Mouse (Mus musculus): Measurements from ENCODE around the gene Cdhr2.

Cdhr2 gene

GRCm38 (mm10) chr13:54692711-54693557 lies 8.3 kb upstream of the Cdhr2 start:
- DNase-seq (ENCODE audit: low read depth, low spot score): peak; percentile 34

DNA sequence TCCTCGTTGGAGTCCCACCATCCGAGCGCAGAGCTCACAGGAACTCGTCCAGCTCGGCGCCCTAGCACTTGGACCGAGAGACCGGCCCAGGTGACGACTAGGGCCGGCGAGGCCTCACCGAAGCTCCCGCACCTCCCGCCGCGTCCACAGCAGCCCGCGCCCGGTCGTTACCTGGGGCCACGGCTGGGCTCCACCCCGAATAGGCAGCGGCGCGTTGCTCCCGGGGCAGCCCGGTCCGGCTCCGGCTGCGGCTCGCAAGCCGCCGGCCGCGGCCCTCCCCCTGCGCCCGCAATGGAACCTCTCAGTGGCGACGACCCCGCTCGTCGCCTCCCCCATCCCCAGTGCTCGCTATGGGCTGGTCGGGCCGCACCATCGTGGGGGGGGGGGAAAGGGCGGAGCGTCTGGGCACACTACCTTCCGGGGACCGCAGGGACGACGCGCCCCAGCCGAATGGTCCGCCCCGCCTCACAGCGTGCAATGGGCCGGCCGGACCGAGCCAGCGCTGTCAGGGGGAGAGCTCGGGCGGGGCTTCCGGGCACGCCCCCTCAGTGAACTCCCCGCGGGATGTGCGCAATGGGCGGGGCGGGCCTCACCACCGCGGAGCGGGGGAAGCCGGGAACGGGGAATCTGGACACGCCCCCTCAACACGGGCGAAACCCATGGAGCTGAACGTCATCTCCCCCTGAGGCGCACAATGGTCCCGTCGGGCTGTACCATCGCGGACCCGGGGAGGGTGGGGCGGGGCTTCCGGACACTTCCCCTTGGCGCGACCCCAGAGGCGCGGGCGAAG lies 7.5 kb upstream of the Cdhr2 start, which contains the start of gene Rnf44:
TSS of gene Rnf44 (minus strand) at position 350 of the 790 bp plus-strand sequence.
- DNase-seq (ENCODE audit: low read depth, low spot score): peak; percentile 96

DNA sequence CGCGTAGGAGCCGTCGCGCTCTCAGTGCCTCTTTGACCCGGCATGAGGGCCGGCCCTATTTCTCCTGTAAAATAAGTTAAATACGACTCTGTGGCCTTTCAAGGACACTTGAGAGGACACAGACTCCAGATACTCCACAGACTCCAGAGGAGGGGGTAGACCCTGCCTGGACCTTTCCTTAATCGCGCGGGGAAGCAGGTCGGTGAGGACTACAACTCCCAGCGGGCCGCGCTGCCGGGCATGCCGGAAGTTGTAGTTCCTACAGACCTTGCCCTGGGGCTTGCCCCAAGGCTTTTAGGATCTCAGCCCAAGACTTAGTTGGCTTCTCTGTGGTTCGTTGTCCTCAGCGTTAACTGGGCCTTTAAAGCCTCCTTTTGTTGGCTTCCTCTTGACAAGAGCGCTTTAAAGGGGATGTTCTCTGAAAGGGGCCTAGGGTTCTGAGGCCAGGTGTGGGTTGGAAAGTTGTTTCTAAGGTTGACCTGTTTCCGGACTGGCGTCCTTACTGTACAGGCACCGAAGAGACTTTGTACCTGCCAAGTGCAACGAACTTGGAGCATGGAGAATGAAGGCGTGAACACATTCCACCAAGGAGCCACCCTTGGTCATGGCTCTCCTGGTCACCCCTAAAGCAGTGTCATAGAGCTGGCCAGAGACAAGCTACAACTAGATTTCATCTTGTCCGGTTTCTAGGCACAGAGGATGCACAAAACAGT lies 6.8 kb upstream of the Cdhr2 start:
- no peak for DNase-seq (ENCODE audit: low read depth, low spot score)

GRCm38 (mm10) chr13:54695479-54696230 lies 5.6 kb upstream of the Cdhr2 start:
- no peak for DNase-seq (ENCODE audit: low read depth, low spot score)

GRCm38 (mm10) chr13:54702507-54702906 lies 1.2 kb downstream of the Cdhr2 start:
- DNase-seq (ENCODE audit: low read depth, low spot score): no peak

GRCm38 (mm10) chr13:54704890-54705289 lies 3.6 kb downstream of the Cdhr2 start:
- DNase-seq (ENCODE audit: low read depth, low spot score): no peak

- DNase-seq (ENCODE audit: low read depth, low spot score): no peak
These were observed 9.6 kb downstream of the Cdhr2 start for GRCm38 (mm10) chr13:54710866-54711265.

DNA sequence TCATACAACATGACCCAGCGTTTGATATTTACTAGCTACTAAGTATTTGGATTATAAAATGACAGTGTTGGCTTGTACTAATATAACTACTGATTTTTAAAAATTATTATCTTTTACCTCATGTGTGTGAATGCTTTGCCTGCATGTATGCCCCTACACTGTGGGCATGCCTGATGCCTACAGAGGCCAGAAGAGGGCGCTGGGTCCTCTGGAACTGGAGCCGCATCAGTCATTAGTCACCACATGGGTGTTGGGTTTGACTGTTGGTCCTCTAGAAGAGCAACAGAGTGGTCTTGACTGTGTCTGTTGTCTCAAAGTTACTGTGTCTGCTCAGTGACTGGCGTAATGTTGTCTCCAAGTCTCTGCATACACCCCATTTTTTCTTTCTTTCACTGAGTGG lies 13.1 kb downstream of the Cdhr2 start:
- no peak for DNase-seq (ENCODE audit: low read depth, low spot score)

- DNase-seq (ENCODE audit: low read depth, low spot score): no peak
These were observed 13.7 kb downstream of the Cdhr2 start for GRCm38 (mm10) chr13:54714996-54715395.

- DNase-seq (ENCODE audit: low read depth, low spot score): peak; percentile 15
These were observed 15.7 kb downstream of the Cdhr2 start for GRCm38 (mm10) chr13:54716916-54717315.

DNA sequence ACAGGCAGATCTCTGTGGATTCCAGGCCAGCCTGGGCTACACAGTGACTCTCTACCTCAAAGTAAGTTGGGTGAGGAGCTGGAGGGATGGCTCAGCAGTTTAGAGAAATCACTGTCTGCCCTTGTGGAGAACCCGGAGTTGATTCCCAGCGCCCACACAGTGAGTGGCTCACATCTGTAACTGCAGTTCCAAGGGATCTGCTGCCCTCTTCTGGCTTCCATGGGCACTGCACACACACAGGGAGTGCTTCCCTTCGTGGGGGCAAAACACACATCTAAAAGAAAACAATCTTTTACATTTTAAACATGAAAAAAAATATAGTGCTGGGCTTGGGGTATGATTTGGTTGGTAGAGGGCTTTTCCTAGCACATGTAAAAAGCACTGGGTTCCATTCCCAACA lies 21.9 kb downstream of the Cdhr2 start:
- no peak for DNase-seq (ENCODE audit: low read depth, low spot score)

DNA sequence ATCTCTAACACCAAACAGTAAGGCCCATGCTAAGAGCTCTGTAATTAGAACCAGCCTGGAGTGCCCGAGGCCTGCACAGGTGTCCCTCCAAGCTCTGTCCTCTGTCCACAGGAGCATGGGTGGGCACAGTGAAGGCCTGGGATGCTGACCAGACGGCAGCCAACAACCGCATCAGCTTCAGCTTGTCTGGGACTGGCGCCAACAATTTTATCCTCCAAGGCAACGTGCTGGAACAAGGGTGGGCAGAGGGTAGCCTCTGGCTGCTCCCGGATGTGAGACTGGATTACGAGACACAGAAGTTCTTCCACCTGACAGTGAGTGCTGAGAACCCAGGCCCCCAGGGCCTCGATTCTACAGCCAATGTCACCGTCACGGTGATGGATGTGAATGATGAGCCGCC lies 24.9 kb downstream of the Cdhr2 start:
- DNase-seq (ENCODE audit: low read depth, low spot score): no peak

GRCm38 (mm10) chr13:54736931-54737330 lies 35.7 kb downstream of the Cdhr2 start:
- DNase-seq (ENCODE audit: low read depth, low spot score): no peak

DNA sequence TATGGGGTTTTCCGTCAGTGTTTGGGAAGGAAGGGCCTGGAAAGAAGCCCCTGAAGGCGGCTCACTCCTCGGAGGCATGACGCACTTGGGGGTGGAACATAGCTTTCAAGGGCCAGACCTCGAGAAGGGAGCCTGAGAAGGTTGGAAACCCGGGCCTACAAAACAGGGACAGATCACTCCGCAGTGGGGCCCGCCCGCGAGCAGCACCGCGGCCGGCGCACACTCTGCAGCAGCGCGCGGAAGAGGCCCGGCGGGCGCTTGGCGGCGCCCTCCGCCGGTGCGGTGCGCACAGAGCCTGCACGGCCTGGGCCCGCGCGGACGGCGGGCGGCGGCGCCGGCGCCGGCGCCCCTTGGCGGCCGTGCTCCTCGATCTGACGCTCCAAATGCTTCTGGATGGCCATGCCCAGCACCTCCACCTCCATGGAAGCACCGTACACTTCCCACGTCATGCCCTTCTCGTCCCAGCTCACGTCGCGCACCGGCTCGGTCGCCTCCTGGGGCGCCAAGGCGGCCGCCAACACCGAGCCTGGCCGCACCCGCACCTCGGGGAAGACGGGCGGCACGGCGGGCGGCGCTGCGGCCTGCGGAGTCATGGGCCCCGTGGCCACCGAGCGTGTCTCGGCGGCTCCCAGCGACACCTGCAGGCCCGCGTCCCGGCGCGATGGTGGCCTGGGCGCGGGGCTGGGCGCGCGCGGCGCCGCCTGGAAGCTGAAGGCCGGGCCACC lies 36.4 kb downstream of the Cdhr2 start:
- DNase-seq (ENCODE audit: low read depth, low spot score): no peak

GRCm38 (mm10) chr13:54738213-54738601 lies 36.9 kb downstream of the Cdhr2 start:
- DNase-seq (ENCODE audit: low read depth, low spot score): no peak

GRCm38 (mm10) chr13:54746110-54746509 lies 44.8 kb downstream of the Cdhr2 start:
- DNase-seq (ENCODE audit: low read depth, low spot score): no peak

GRCm38 (mm10) chr13:54746896-54747295 lies 45.6 kb downstream of the Cdhr2 start:
- no peak for DNase-seq (ENCODE audit: low read depth, low spot score)

- no peak for DNase-seq (ENCODE audit: low read depth, low spot score)
These were observed 46.9 kb downstream of the Cdhr2 start for GRCm38 (mm10) chr13:54748190-54748589.

DNA sequence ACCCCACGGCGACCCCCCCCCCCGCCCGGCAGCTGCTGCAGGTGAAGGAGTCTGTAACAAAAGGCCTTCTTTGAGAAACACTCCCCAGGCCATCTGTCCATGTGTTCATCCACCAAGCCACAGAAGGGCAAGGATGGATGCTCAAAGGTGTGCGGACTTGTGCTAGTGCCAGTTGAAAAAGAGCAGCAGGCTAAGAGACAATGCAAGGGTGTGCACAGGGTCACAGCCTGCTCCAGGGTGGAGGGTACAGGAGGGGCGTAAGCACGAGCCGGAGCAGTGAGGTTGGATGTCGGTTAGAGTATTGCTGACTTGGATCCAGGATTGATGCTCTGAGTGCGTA lies 47.4 kb downstream of the Cdhr2 start:
- DNase-seq (ENCODE audit: low read depth, low spot score): no peak

DNA sequence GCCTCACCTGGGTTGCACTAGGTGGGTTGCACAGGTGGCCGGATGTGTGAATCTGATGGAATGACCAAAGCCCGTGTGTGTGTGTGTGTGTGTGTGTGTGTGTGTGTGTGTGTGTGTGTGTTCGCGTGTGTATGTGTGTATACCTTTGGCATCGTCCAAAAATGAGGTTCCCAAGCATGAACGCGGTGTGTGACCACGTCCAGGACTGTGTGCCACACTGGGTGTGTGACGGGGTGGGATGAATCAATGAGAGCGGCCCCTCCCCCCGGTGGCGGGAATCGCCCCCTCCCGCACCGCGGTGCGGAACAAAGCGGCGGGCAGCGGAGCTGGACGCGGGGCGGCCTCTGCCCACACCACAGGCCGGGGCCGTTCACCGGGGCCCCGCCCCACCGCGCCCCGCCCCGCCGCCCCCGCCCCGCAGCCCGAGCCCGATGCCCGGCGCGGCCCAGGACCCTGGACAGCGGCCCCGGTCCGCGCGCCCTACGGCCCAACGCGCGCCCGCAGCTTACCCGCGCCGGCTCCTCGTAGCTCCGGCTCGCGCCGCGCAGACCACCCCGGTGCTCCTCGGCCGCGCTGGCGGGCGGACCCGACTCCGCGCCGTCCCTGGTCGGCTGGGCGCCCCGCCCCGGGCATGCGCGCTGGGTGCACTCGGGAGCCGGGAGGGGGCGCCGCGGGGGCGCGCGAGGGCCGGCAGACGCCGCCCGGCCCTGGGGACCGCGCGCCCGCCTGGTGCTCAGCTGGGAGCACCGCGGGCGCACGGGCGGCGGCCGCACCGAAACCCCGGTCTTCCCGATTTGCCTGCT lies 48.0 kb downstream of the Cdhr2 start:
- no peak for DNase-seq (ENCODE audit: low read depth, low spot score)
